Mouse (Mus musculus) limb, embryonic 12.5 days (tissue): ENCODE results near the gene BC004004. TPM values are rescaled to one million over a fixed set of nuclear protein-coding genes. Genes with fewer than 3 reads are reported as not detected.
"Not testable (repeated sequence)": the region's sequence is repeated elsewhere in the genome, so short reads cannot be mapped to it uniquely, and the experiment has no call there.

Source experiments
- ATAC-seq: fragments of 200-750 bp; cut with Nextera tagmentation; 2 replicates; pipeline ENCODE4 v1.8.0; 2017; ENCODE audit warnings: low read depth, moderate TSS enrichment; ENCODE audit not compliant: insufficient number of reproducible peaks, insufficient read depth, low FRiP score, low TSS enrichment
- H3K27ac ChIP-seq: fragments of 300-500 bp; sonication (generic); 2 replicates; pipeline ENCODE4 v1.5.1; 2016; ENCODE audit warnings: mild to moderate bottlenecking, moderate library complexity
- H3K27me3 ChIP-seq: fragments of 300-500 bp; sonication (generic); 2 replicates; pipeline ENCODE4 v1.6.1; 2016; ENCODE audit warnings: mild to moderate bottlenecking, moderate library complexity
- H3K36me3 ChIP-seq: fragments of 300-500 bp; sonication (generic); 2 replicates; pipeline ENCODE4 v1.6.1; 2016; ENCODE audit warnings: mild to moderate bottlenecking, moderate library complexity
- H3K4me1 ChIP-seq: fragments of 300-500 bp; sonication (generic); replicated peaks from 2 replicates; pipeline ENCODE4 v1.6.1; 2016
- H3K4me2 ChIP-seq: fragments of 300-500 bp; sonication (generic); 2 replicates; pipeline ENCODE4 v1.6.1; 2016; ENCODE audit warnings: mild to moderate bottlenecking, moderate library complexity
- H3K4me3 ChIP-seq: fragments of 300-500 bp; sonication (generic); replicated peaks from 2 replicates; pipeline ENCODE4 v1.5.1; 2016; ENCODE audit warnings: mild to moderate bottlenecking
- H3K9ac ChIP-seq: fragments of 300-500 bp; sonication (generic); replicated peaks from 2 replicates; pipeline ENCODE4 v1.6.1; 2016; ENCODE audit warnings: mild to moderate bottlenecking, moderate library complexity
- H3K9me3 ChIP-seq: fragments of 300-500 bp; sonication (generic); 2 replicates; pipeline ENCODE4 v1.6.1; 2016; ENCODE audit warnings: mild to moderate bottlenecking, moderate library complexity
- WGBS: fragments of 180-500 bp; shearing (Covaris S2); methylation state at CpG from one replicate; pipeline ENCODE4 v1.1.7; 2016; 5-methylcytosine and 5-hydroxymethylcytosine counted together
- polyA plus RNA-seq: library from polyadenylated mRNA; unstranded; fragments of >200 nt; fragmentation: Nextera tagmentation; extraction: Ambion mirVana; gene quantifications from 2 replicates; pipeline ENCODE4 v1.2.1, GENCODE M21; 2016

BC004004 gene
- polyA plus RNA-seq, 1 experiment from 2014 or later = 52.8 TPM

- Histone ChIP-seq H3K36me3 (no peaks in the 10 kb centered on the region), H3K9ac (no peak overlapping the region), H3K27me3 (no peaks in the 10 kb centered on the region), H3K27ac (no peak overlapping the region), H3K4me2 (no peak overlapping the region), H3K9me3 (no peaks in the 10 kb centered on the region), H3K4me3 (no peak overlapping the region), H3K4me1 (peaks cover 20% of the 10 kb centered on the region)
- no peak for ATAC-seq
- 88% methylated on average over 2 of the region's 2 CpGs for WGBS
These were observed 43.5 kb downstream of the BC004004 start for GRCm38 (mm10) chr17:29312082-29312481.

GRCm38 (mm10) chr17:29313300-29313699 lies 44.7 kb downstream of the BC004004 start:
- Histone ChIP-seq H3K27ac (no peak overlapping the region), H3K4me3 (no peak overlapping the region), H3K36me3 (no peaks in the 10 kb centered on the region), H3K9me3 (no peaks in the 10 kb centered on the region), H3K27me3 (no peaks in the 10 kb centered on the region), H3K4me1 (peaks cover 16% of the 10 kb centered on the region), H3K9ac (no peak overlapping the region), H3K4me2 (no peak overlapping the region)
- no peak for ATAC-seq

- no peak for ATAC-seq
- Histone ChIP-seq H3K9ac (no peak overlapping the region), H3K27ac (peak overlapping the region; percentile 64; the same call in 1 of the 2 replicates)
These were observed 47.3 kb downstream of the BC004004 start for GRCm38 (mm10) chr17:29315672-29316465.

GRCm38 (mm10) chr17:29316891-29317290 lies 48.3 kb downstream of the BC004004 start:
- no peaks in the 10 kb centered on the region for H3K9me3 ChIP-seq
- 76% methylated on average over 3 of the region's 3 CpGs for WGBS
- H3K27ac ChIP-seq = peak overlapping the region; percentile 64; the same call in 1 of the 2 replicates
- H3K9ac ChIP-seq = no peak overlapping the region
- peaks cover 15% of the 10 kb centered on the region for H3K4me1 ChIP-seq
- H3K4me2 ChIP-seq = no peak overlapping the region
- H3K4me3 ChIP-seq = no peak overlapping the region
- peaks cover 29% of the 10 kb centered on the region for H3K27me3 ChIP-seq
- no peaks in the 10 kb centered on the region for H3K36me3 ChIP-seq
- ATAC-seq = no peak

More at GRCm38 (mm10) chr17:29315672-29316465, 47.3 kb downstream of the BC004004 start:
- H3K4me3 ChIP-seq = no peak overlapping the region
- no peaks in the 10 kb centered on the region for H3K9me3 ChIP-seq
- peaks cover 11% of the 10 kb centered on the region for H3K4me1 ChIP-seq
- H3K36me3 ChIP-seq = no peaks in the 10 kb centered on the region
- H3K27me3 ChIP-seq = peaks cover 19% of the 10 kb centered on the region
- H3K4me2 ChIP-seq = no peak overlapping the region
- WGBS = 43% methylated on average over 9 of the region's 9 CpGs

- not testable (repeated sequence) for H3K9me3 ChIP-seq, H3K4me2 ChIP-seq, H3K36me3 ChIP-seq, ATAC-seq, H3K9ac ChIP-seq, H3K4me3 ChIP-seq
- Histone ChIP-seq H3K27ac (peak within 1 kb of the TSS; percentile 64), H3K4me1 (peaks cover 20% of the 10 kb centered on the region), H3K27me3 (peaks cover 34% of the 10 kb centered on the region)
- WGBS = 84% methylated on average over 3 of the region's 3 CpGs
These were observed 48.8 kb downstream of the BC004004 start, which contains the start of gene Pi16 for GRCm38 (mm10) chr17:29317380-29317779. Pi16 (plus strand) TSS chr17:29317680.

- Histone ChIP-seq H3K4me1 (peaks cover 25% of the 10 kb centered on the region), H3K36me3 (no peaks in the 10 kb centered on the region), H3K4me2 (no peak overlapping the region), H3K9me3 (no peaks in the 10 kb centered on the region), H3K27me3 (peaks cover 44% of the 10 kb centered on the region), H3K27ac (no peak overlapping the region), H3K4me3 (no peak overlapping the region), H3K9ac (0 out of 2 replicates have a peak overlapping the region, but pooled peaks have one; percentile 28)
- 47% methylated on average over 6 of the region's 6 CpGs for WGBS
- no peak for ATAC-seq
These were observed 50.2 kb downstream of the BC004004 start for GRCm38 (mm10) chr17:29318731-29319250.

GRCm38 (mm10) chr17:29319476-29319875 lies 50.9 kb downstream of the BC004004 start:
- Histone ChIP-seq H3K4me1 (peaks cover 25% of the 10 kb centered on the region), H3K27me3 (peaks cover 49% of the 10 kb centered on the region)

GRCm38 (mm10) chr17:29319881-29320639 lies 51.5 kb downstream of the BC004004 start:
- Histone ChIP-seq H3K9ac (no peak overlapping the region), H3K27me3 (peaks cover 49% of the 10 kb centered on the region), H3K4me2 (no peak overlapping the region), H3K36me3 (no peaks in the 10 kb centered on the region), H3K4me3 (no peak overlapping the region), H3K27ac (no peak overlapping the region), H3K9me3 (no peaks in the 10 kb centered on the region), H3K4me1 (peaks cover 25% of the 10 kb centered on the region)
- 72% methylated on average over 8 of the region's 8 CpGs for WGBS
- no peak for ATAC-seq

More at GRCm38 (mm10) chr17:29319476-29319875, 50.9 kb downstream of the BC004004 start:
- no peak overlapping the region for H3K4me3 ChIP-seq
- no peaks in the 10 kb centered on the region for H3K36me3 ChIP-seq
- H3K9me3 ChIP-seq = no peaks in the 10 kb centered on the region
- no peak overlapping the region for H3K4me2 ChIP-seq
- no peak overlapping the region for H3K9ac ChIP-seq
- H3K27ac ChIP-seq = no peak overlapping the region
- 86% methylated on average over 7 of the region's 7 CpGs for WGBS
- no peak for ATAC-seq

GRCm38 (mm10) chr17:29321765-29322602 lies 53.4 kb downstream of the BC004004 start:
- 0 out of 2 replicates have a peak, but pooled peaks have one; percentile 40 for ATAC-seq
- no peak overlapping the region for H3K27ac ChIP-seq
- H3K4me3 ChIP-seq = peak overlapping the region; percentile 24
- WGBS = 8% methylated on average over 41 of the region's 41 CpGs
- peaks cover 25% of the 10 kb centered on the region for H3K4me1 ChIP-seq
- no peaks in the 10 kb centered on the region for H3K9me3 ChIP-seq
- H3K36me3 ChIP-seq = no peaks in the 10 kb centered on the region
- H3K27me3 ChIP-seq = peaks cover 64% of the 10 kb centered on the region
- no peak overlapping the region; the same call in 1 of the 2 replicates for H3K9ac ChIP-seq
- peak overlapping the region; percentile 53 for H3K4me2 ChIP-seq

GRCm38 (mm10) chr17:29322603-29322962 lies 54.0 kb downstream of the BC004004 start:
- Histone ChIP-seq H3K27me3 (peaks cover 70% of the 10 kb centered on the region), H3K9ac (no peak overlapping the region; the same call in 1 of the 2 replicates), H3K9me3 (no peaks in the 10 kb centered on the region), H3K27ac (no peak overlapping the region), H3K36me3 (no peaks in the 10 kb centered on the region), H3K4me2 (peak overlapping the region; percentile 53), H3K4me3 (peak overlapping the region; percentile 24), H3K4me1 (peaks cover 29% of the 10 kb centered on the region)
- WGBS = 5% methylated on average over 18 of the region's 18 CpGs
- ATAC-seq = 0 out of 2 replicates have a peak, but pooled peaks have one; percentile 22
